Mouse (Mus musculus): ENCODE data around the gene Tk1. TPM values are rescaled to one million over a fixed set of nuclear protein-coding genes. Genes with fewer than 3 reads are reported as not detected.
A peak's percentile ranks its signal among the peaks of the same experiment; 100 is the strongest.
"Not testable (repeated sequence)": the region's sequence is repeated elsewhere in the genome, so short reads cannot be mapped to it uniquely, and the experiment has no call there.

The Tk1 gene
- polyA plus RNA-seq, 1 experiment from 2014 or later, result 86.0 TPM

- no peaks in the 10 kb centered on the region for H3K9me3 ChIP-seq (ENCODE audit: control insufficient read depth, low read length)
- ATAC-seq (ENCODE audit: insufficient read depth, low FRiP score, low TSS enrichment) (no peak), DNase-seq (ENCODE audit: low spot score) (no peak)
- H3K9ac ChIP-seq (ENCODE audit: low read length), result no peak overlapping the region
- no peaks in the 10 kb centered on the region for H3K4me1 ChIP-seq (ENCODE audit: control insufficient read depth, insufficient read depth, low read length)
- no peak overlapping the region for H3K4me2 ChIP-seq (ENCODE audit: low read depth)
- no peaks in the 10 kb centered on the region for H3K27me3 ChIP-seq (ENCODE audit: control insufficient read depth, insufficient read depth, low read length)
- H3K4me3 ChIP-seq (ENCODE audit: low read depth, low read length), result no peak overlapping the region
- no peak overlapping the region for H3K27ac ChIP-seq (ENCODE audit: low read depth, low read length)
- WGBS, result 83% methylated on average over 1 of the region's 1 CpGs
- no peaks in the 10 kb centered on the region for H3K36me3 ChIP-seq (ENCODE audit: control insufficient read depth, insufficient read depth, low read length)
Observed at GRCm38 (mm10) chr11:117839021-117839420, 13.1 kb upstream of the Tk1 start.

- H3K27me3 ChIP-seq (ENCODE audit: control insufficient read depth, insufficient read depth, low read length), result no peaks in the 10 kb centered on the region
- H3K4me1 ChIP-seq (ENCODE audit: control insufficient read depth, insufficient read depth, low read length), result no peaks in the 10 kb centered on the region
- H3K4me2 ChIP-seq (ENCODE audit: low read depth), result no peak overlapping the region
- H3K9me3 ChIP-seq (ENCODE audit: control insufficient read depth, low read length), result no peaks in the 10 kb centered on the region
- 75% methylated on average over 2 of the region's 2 CpGs for WGBS
- ATAC-seq (ENCODE audit: insufficient read depth, low FRiP score, low TSS enrichment), result no peak
- no peak overlapping the region for H3K9ac ChIP-seq (ENCODE audit: low read length)
- no peaks in the 10 kb centered on the region for H3K36me3 ChIP-seq (ENCODE audit: control insufficient read depth, insufficient read depth, low read length)
- no peak overlapping the region for H3K27ac ChIP-seq (ENCODE audit: low read depth, low read length)
- DNase-seq (ENCODE audit: low spot score), result no peak
- no peak overlapping the region for H3K4me3 ChIP-seq (ENCODE audit: low read depth, low read length)
Observed at GRCm38 (mm10) chr11:117838572-117838971, 12.7 kb upstream of the Tk1 start.

- Histone ChIP-seq H3K4me1 (ENCODE audit: control insufficient read depth, insufficient read depth, low read length) (peaks cover 6% of the 10 kb centered on the region; the same call in 1 of the 2 replicates), H3K27ac (ENCODE audit: low read depth, low read length) (no peak overlapping the region), H3K36me3 (ENCODE audit: control insufficient read depth, insufficient read depth, low read length) (no peaks in the 10 kb centered on the region), H3K9ac (ENCODE audit: low read length) (no peak overlapping the region), H3K4me2 (ENCODE audit: low read depth) (no peak overlapping the region), H3K9me3 (ENCODE audit: control insufficient read depth, low read length) (no peaks in the 10 kb centered on the region), H3K4me3 (ENCODE audit: low read depth, low read length) (no peak overlapping the region), H3K27me3 (ENCODE audit: control insufficient read depth, insufficient read depth, low read length) (no peaks in the 10 kb centered on the region)
- DNase-seq (ENCODE audit: low spot score) (peak; percentile 30), ATAC-seq (ENCODE audit: insufficient read depth, low FRiP score, low TSS enrichment) (no peak)
- 24% methylated on average over 13 of the region's 13 CpGs for WGBS
Observed at GRCm38 (mm10) chr11:117836306-117836705, 10.4 kb upstream of the Tk1 start.

GRCm38 (mm10) chr11:117834086-117834485 is 8.2 kb upstream of the Tk1 start:
- peaks cover 6% of the 10 kb centered on the region; the same call in 1 of the 2 replicates for H3K4me1 ChIP-seq (ENCODE audit: control insufficient read depth, insufficient read depth, low read length)
- ATAC-seq (ENCODE audit: insufficient read depth, low FRiP score, low TSS enrichment), result no peak
- H3K9ac ChIP-seq (ENCODE audit: low read length), result no peak overlapping the region
- DNase-seq (ENCODE audit: low spot score), result no peak
- H3K27me3 ChIP-seq (ENCODE audit: control insufficient read depth, insufficient read depth, low read length), result no peaks in the 10 kb centered on the region
- no peaks in the 10 kb centered on the region for H3K36me3 ChIP-seq (ENCODE audit: control insufficient read depth, insufficient read depth, low read length)
- H3K4me2 ChIP-seq (ENCODE audit: low read depth), result no peak overlapping the region
- WGBS, result 95% methylated on average over 8 of the region's 8 CpGs
- H3K27ac ChIP-seq (ENCODE audit: low read depth, low read length), result no peak overlapping the region
- no peak overlapping the region for H3K4me3 ChIP-seq (ENCODE audit: low read depth, low read length)
- no peaks in the 10 kb centered on the region for H3K9me3 ChIP-seq (ENCODE audit: control insufficient read depth, low read length)

GRCm38 (mm10) chr11:117833509-117833908 is 7.6 kb upstream of the Tk1 start:
- not testable (repeated sequence) for ATAC-seq (ENCODE audit: insufficient read depth, low FRiP score, low TSS enrichment); H3K36me3 ChIP-seq (ENCODE audit: control insufficient read depth, insufficient read depth, low read length); H3K27ac ChIP-seq (ENCODE audit: low read depth, low read length); H3K4me2 ChIP-seq (ENCODE audit: low read depth); H3K4me1 ChIP-seq (ENCODE audit: control insufficient read depth, insufficient read depth, low read length); H3K27me3 ChIP-seq (ENCODE audit: control insufficient read depth, insufficient read depth, low read length); H3K4me3 ChIP-seq (ENCODE audit: low read depth, low read length); H3K9me3 ChIP-seq (ENCODE audit: control insufficient read depth, low read length); H3K9ac ChIP-seq (ENCODE audit: low read length); DNase-seq (ENCODE audit: low spot score)
- 90% methylated on average over 4 of the region's 6 CpGs for WGBS

DNA sequence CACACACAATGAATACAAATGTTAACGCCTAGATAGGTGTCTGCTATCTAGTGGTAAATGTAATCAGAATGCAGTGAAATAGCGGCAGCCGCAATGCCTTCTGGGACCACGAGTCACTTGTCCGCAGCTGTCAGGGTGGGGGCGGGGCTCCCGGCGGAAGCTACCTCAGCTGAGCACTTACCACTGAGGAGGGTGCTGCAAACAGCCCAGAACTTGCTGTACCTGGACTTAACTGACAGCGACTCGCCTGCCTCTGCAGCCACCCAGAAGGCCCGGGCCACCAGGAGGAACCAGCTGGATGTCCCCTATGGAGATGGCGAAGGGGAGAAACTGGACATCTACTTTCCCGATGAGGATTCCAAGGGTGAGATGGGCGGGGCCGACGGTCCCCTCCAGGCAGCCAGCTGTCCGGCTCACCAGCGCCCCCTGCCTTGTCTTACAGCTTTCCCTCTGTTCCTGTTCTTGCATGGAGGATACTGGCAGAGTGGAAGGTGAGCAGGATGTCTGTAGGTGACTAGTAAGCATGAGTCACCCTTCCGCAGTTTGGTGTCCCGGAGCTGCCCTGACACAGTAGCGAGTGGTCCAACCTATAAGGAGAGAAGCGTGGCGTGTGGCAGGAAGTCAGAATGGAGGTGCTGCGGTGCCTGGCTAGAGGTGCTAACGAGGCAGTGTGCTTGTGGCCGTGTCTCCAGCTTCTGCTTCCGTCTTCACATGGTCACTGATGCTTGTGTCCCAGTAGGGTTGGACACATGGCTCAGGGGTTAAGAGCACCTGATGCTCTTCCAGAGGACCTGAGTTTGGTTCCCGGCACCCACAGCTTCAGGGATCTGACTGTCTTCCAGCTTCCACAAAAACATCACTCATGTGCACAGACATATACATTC is 6.4 kb upstream of the Tk1 start:
- H3K4me2 ChIP-seq (ENCODE audit: low read depth), result peak overlapping the region; percentile 55
- H3K9me3 ChIP-seq (ENCODE audit: control insufficient read depth, low read length), result no peaks in the 10 kb centered on the region
- 15% methylated on average over 28 of the region's 28 CpGs for WGBS
- no peak overlapping the region for H3K27ac ChIP-seq (ENCODE audit: low read depth, low read length)
- ATAC-seq (ENCODE audit: insufficient read depth, low FRiP score, low TSS enrichment) (peak; percentile 63), DNase-seq (ENCODE audit: low spot score) (peak; percentile 85)
- H3K27me3 ChIP-seq (ENCODE audit: control insufficient read depth, insufficient read depth, low read length), result no peaks in the 10 kb centered on the region
- peaks cover 6% of the 10 kb centered on the region; the same call in 1 of the 2 replicates for H3K4me1 ChIP-seq (ENCODE audit: control insufficient read depth, insufficient read depth, low read length)
- peak overlapping the region; percentile 32; the same call in 1 of the 2 replicates for H3K9ac ChIP-seq (ENCODE audit: low read length)
- H3K4me3 ChIP-seq (ENCODE audit: low read depth, low read length), result peak overlapping the region; percentile 31
- H3K36me3 ChIP-seq (ENCODE audit: control insufficient read depth, insufficient read depth, low read length), result no peaks in the 10 kb centered on the region

DNA sequence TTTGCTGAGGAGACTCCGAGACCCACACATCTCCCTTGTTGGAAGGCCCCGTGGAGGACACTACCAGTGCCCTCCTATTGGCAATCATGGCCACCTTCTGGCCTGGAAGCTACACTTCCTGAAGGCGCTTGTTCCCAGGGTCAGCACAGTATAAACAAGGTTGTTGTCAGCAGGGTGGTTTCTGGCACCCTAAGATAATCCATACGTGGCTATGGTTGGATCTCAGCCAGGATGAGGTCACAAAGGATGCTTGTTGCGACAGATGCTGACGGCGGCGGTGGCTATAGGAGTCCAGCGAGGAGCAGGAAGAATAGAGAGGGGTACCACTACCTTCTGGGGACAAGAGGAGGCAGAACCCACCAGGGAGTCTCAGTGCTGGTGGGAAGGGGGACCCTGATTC is 4.5 kb upstream of the Tk1 start:
- Histone ChIP-seq H3K9ac (ENCODE audit: low read length) (peak overlapping the region; percentile 7; the same call in 1 of the 2 replicates), H3K4me3 (ENCODE audit: low read depth, low read length) (no peak overlapping the region), H3K27ac (ENCODE audit: low read depth, low read length) (no peak overlapping the region), H3K36me3 (ENCODE audit: control insufficient read depth, insufficient read depth, low read length) (no peaks in the 10 kb centered on the region), H3K4me2 (ENCODE audit: low read depth) (no peak overlapping the region), H3K27me3 (ENCODE audit: control insufficient read depth, insufficient read depth, low read length) (no peaks in the 10 kb centered on the region), H3K4me1 (ENCODE audit: control insufficient read depth, insufficient read depth, low read length) (peaks cover 14% of the 10 kb centered on the region), H3K9me3 (ENCODE audit: control insufficient read depth, low read length) (no peaks in the 10 kb centered on the region)
- ATAC-seq (ENCODE audit: insufficient read depth, low FRiP score, low TSS enrichment), result no peak
- DNase-seq (ENCODE audit: low spot score), result no peak
- 93% methylated on average over 9 of the region's 9 CpGs for WGBS

GRCm38 (mm10) chr11:117829671-117830215 is 3.9 kb upstream of the Tk1 start:
- Histone ChIP-seq H3K36me3 (ENCODE audit: control insufficient read depth, insufficient read depth, low read length) (no peaks in the 10 kb centered on the region), H3K4me3 (ENCODE audit: low read depth, low read length) (no peak overlapping the region), H3K9me3 (ENCODE audit: control insufficient read depth, low read length) (no peaks in the 10 kb centered on the region), H3K27me3 (ENCODE audit: control insufficient read depth, insufficient read depth, low read length) (no peaks in the 10 kb centered on the region), H3K4me1 (ENCODE audit: control insufficient read depth, insufficient read depth, low read length) (peaks cover 20% of the 10 kb centered on the region), H3K27ac (ENCODE audit: low read depth, low read length) (no peak overlapping the region), H3K4me2 (ENCODE audit: low read depth) (no peak overlapping the region), H3K9ac (ENCODE audit: low read length) (no peak overlapping the region)
- no peak for DNase-seq (ENCODE audit: low spot score)
- ATAC-seq (ENCODE audit: insufficient read depth, low FRiP score, low TSS enrichment), result no peak
- 86% methylated on average over 2 of the region's 2 CpGs for WGBS
